Mouse (Mus musculus) kidney, embryonic 16.5 days (tissue): ENCODE data around the gene Etv5. TPM values are rescaled to one million over a fixed set of nuclear protein-coding genes. Genes with fewer than 3 reads are reported as not detected.
"Not testable (repeated sequence)": the region's sequence is repeated elsewhere in the genome, so short reads cannot be mapped to it uniquely, and the experiment has no call there.

Experiments used
- ATAC-seq: fragments of 200-750 bp; cut with Nextera tagmentation; 2 replicates; pipeline ENCODE4 v1.8.0; 2017; ENCODE audit warnings: moderate TSS enrichment; ENCODE audit not compliant: low FRiP score, low TSS enrichment
- H3K27ac ChIP-seq: fragments of 300-500 bp; sonication (generic); 2 replicates; pipeline ENCODE4 v1.5.1; 2014; ENCODE audit warnings: low read length
- H3K27me3 ChIP-seq: fragments of 300-500 bp; sonication (generic); 2 replicates; pipeline ENCODE4 v1.6.1; 2014; ENCODE audit warnings: low read length, control low read depth, mixed read lengths; ENCODE audit not compliant: insufficient read depth
- H3K36me3 ChIP-seq: fragments of 300-500 bp; sonication (generic); 2 replicates; pipeline ENCODE4 v1.6.1; 2014; ENCODE audit warnings: low read length, control low read depth, mixed read lengths; ENCODE audit not compliant: insufficient read depth
- H3K4me1 ChIP-seq: fragments of 300-500 bp; sonication (generic); 2 replicates; pipeline ENCODE4 v1.6.1; 2014; ENCODE audit warnings: low read length, control low read depth, mixed read lengths; ENCODE audit not compliant: insufficient read depth
- H3K4me2 ChIP-seq: fragments of 300-500 bp; sonication (generic); replicated peaks from 2 replicates; pipeline ENCODE4 v1.6.1; 2014; ENCODE audit warnings: low read depth, low read length
- H3K4me3 ChIP-seq: fragments of 300-500 bp; sonication (generic); 2 replicates; pipeline ENCODE4 v1.5.1; 2014; ENCODE audit warnings: mild to moderate bottlenecking, low read length
- H3K9ac ChIP-seq: fragments of 300-500 bp; sonication (generic); replicated peaks from 2 replicates; pipeline ENCODE4 v1.6.1; 2014; ENCODE audit warnings: low read length
- H3K9me3 ChIP-seq: fragments of 300-500 bp; sonication (generic); 2 replicates; pipeline ENCODE4 v1.6.1; 2016; ENCODE audit warnings: low read length, control low read depth
- WGBS: fragments of 180-500 bp; shearing (Covaris S2); extraction: QIAGEN DNeasy Blood & Tissue Kit; methylation state at CpG from one replicate; pipeline ENCODE4 v1.1.7; 2014; 5-methylcytosine and 5-hydroxymethylcytosine counted together
- polyA plus RNA-seq: library from polyadenylated mRNA; unstranded; fragments of >200 nt; fragmentation: Nextera tagmentation; extraction: Ambion mirVana; gene quantifications from 2 replicates; pipeline ENCODE4 v1.2.1, GENCODE M21; 2015

Etv5 gene
- polyA plus RNA-seq, 1 experiment from 2014 or later, result 59.9 TPM

DNA sequence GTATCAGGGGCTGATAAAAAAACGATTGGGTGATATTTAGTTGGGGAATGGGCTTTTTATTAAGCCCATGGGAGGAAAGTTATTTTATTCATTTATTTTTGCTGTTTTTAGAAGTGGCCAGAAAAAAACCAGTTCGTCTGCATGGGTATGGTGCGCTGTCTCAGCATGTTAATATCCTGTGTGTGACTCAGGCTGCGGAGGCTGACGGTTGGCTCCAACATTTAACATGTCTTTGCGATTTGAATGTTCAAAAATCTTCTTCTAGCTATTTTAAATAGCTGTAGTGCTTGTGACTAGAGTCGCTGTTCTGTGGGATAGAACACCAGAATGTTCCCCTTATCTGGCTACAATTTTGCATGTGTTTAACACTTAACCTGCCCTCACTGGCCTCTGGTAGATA lies 73.5 kb downstream of the Etv5 start:
- Histone ChIP-seq H3K4me1 (no peaks in the 10 kb centered on the region), H3K4me3 (no peak overlapping the region), H3K27ac (no peak overlapping the region), H3K27me3 (no peaks in the 10 kb centered on the region), H3K4me2 (no peak overlapping the region), H3K36me3 (no peaks in the 10 kb centered on the region), H3K9ac (no peak overlapping the region), H3K9me3 (no peaks in the 10 kb centered on the region)
- WGBS, result 82% methylated on average over 7 of the region's 7 CpGs
- no peak for ATAC-seq

DNA sequence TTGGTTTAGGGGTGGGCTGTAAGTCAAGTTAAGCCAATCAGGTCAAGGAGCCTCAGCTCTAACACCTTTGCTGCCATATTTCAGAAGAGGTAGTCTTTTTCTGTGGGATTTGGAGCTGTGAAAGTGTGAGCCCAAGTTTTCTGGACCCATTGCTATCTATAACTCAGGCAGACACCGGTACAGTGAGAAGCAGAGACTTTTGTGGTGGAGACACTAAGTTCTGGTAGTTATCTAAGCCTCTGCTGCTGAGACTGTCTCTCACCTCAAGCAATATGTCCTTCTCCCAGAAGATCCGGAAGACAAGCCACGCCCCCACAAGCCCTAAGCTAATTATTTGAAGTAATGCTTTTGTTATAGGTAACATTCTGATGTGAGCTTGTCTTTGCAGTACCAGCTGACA lies 73.9 kb downstream of the Etv5 start:
- no peak for ATAC-seq

DNA sequence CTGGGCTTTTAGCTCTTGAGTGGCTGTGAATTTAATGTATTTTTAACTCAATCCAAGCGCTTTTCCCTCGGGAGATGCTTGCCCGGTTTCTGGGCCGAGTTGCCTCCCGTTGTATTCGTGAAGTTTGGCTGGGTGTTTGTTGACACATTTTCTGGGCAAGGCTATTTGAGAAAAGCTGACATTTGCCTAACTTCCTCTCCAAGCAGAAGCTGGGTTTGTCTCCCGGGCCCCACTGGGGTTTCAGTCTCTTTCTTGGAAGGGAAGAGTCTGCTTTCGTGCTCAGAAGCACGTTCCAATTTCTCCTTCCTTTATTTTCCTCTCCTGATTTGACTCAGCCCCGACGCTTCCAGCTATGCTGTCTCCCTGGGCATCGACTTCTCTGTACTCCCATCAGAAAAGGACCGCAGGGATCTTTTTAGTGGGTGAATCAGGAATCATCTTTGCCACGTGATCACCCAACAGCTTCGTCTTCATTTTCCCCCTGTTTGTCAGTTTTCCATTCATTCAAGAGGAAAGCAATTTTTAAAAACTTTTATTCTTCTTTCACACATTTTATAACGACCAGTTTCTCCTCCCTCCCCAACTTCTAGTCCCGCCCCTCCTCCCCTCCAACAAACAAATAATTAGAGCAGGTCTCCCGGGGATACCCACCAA lies 80.7 kb downstream of the Etv5 start:
- H3K4me2 ChIP-seq, result peak overlapping the region; percentile 45
- H3K4me3 ChIP-seq, result peak overlapping the region; percentile 12; the same call in 1 of the 2 replicates
- H3K9me3 ChIP-seq, result no peaks in the 10 kb centered on the region
- peaks cover 3% of the 10 kb centered on the region; the same call in 1 of the 2 replicates for H3K4me1 ChIP-seq
- H3K27me3 ChIP-seq, result no peaks in the 10 kb centered on the region
- H3K9ac ChIP-seq, result peak overlapping the region; percentile 36; the same call in 1 of the 2 replicates
- no peaks in the 10 kb centered on the region for H3K36me3 ChIP-seq
- 21% methylated on average over 18 of the region's 18 CpGs for WGBS
- ATAC-seq, result no peak
- no peak overlapping the region for H3K27ac ChIP-seq

More for the DNA sequence above, 73.9 kb downstream of the Etv5 start:
- Histone ChIP-seq H3K9ac (no peak overlapping the region), H3K36me3 (no peaks in the 10 kb centered on the region), H3K27me3 (no peaks in the 10 kb centered on the region), H3K4me3 (no peak overlapping the region), H3K27ac (no peak overlapping the region), H3K4me1 (no peaks in the 10 kb centered on the region), H3K9me3 (no peaks in the 10 kb centered on the region), H3K4me2 (no peak overlapping the region)
- 51% methylated on average over 3 of the region's 3 CpGs for WGBS

DNA sequence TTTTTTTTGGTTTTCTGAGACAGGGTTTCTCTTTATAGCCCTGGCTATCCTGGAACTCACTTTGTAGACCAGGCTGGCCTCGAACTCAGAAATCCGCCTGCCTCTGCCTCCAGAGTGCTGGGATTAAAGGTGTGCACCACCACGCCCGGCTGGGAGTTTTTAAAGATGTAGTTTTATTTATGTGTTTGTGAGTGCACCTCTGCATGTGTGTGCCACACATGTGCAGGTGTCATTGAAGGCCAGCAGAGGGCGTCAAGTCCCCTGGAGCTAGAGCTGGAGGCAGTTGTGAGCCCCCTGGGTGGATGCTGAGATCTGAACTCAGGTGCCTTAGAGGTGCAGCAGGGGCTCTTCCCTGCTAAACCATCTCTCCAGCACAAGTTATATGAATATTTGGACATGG lies 85.3 kb downstream of the Etv5 start:
- H3K4me3 ChIP-seq, H3K27me3 ChIP-seq, ATAC-seq, H3K4me1 ChIP-seq, H3K36me3 ChIP-seq, H3K9me3 ChIP-seq, H3K27ac ChIP-seq, H3K4me2 ChIP-seq, H3K9ac ChIP-seq: not testable (repeated sequence)
- WGBS, result 91% methylated on average over 5 of the region's 5 CpGs

DNA sequence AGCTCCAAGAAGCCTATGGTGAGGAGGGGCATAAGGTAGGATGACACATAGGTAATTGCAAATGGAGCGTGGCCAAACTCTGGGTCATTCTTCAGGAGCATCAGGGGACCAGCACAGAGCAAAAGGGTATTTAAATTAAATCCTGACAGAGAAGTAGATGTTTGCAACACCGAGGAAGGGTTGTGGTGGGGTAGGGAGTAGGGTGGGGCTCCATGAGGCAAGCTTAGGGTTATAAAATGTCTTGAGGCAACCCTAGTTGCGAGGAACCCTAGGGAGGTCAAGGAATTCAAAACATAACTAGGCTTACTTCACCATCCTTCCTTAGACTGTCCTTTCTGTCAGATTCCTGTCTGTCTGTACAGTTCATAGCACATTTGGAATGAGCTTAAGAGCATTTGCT lies 85.9 kb downstream of the Etv5 start:
- H3K36me3 ChIP-seq, result no peaks in the 10 kb centered on the region
- H3K4me1 ChIP-seq, result 0 out of 2 replicates have a peak, but pooled peaks cover 3% of the 10 kb centered on the region
- H3K27ac ChIP-seq, result no peak overlapping the region
- H3K9me3 ChIP-seq, result no peaks in the 10 kb centered on the region
- 75% methylated on average over 3 of the region's 3 CpGs for WGBS
- H3K9ac ChIP-seq, result no peak overlapping the region
- no peak for ATAC-seq
- H3K4me3 ChIP-seq, result no peak overlapping the region
- H3K4me2 ChIP-seq, result no peak overlapping the region
- H3K27me3 ChIP-seq, result no peaks in the 10 kb centered on the region

DNA sequence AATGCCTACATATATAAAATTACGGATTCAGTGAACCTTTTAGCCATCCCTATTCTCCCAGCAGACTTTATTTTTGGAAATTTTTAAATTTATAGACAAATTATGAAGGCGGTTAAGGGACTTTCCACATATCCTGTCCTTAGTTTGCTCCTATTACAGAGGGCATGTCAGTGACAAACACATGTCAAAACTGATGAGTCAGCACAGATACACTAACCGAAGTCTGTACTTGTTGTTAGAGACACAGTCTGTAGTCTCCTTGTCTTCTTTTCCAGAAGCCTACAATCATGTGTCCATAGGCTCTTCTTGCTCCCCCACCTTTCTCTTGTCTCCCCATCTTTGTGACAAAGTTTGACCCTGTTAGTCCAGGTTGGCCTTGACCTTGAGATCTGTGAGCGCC lies 88.3 kb downstream of the Etv5 start:
- Histone ChIP-seq H3K9ac (no peak overlapping the region), H3K27me3 (no peaks in the 10 kb centered on the region), H3K4me1 (no peaks in the 10 kb centered on the region), H3K27ac (no peak overlapping the region), H3K36me3 (no peaks in the 10 kb centered on the region), H3K4me3 (no peak overlapping the region), H3K4me2 (no peak overlapping the region), H3K9me3 (no peaks in the 10 kb centered on the region)
- no peak for ATAC-seq
- 94% methylated on average over 4 of the region's 4 CpGs for WGBS

- H3K9ac ChIP-seq, result no peak overlapping the region
- no peak overlapping the region for H3K27ac ChIP-seq
- 79% methylated on average over 5 of the region's 5 CpGs for WGBS
- ATAC-seq, result no peak
- H3K4me3 ChIP-seq, result no peak overlapping the region
- H3K9me3 ChIP-seq, result no peaks in the 10 kb centered on the region
- no peaks in the 10 kb centered on the region for H3K4me1 ChIP-seq
- no peaks in the 10 kb centered on the region for H3K27me3 ChIP-seq
- H3K36me3 ChIP-seq, result no peaks in the 10 kb centered on the region
- no peak overlapping the region for H3K4me2 ChIP-seq
Measured at GRCm38 (mm10) chr16:22349798-22350197, 89.7 kb downstream of the Etv5 start.

GRCm38 (mm10) chr16:22348478-22349270 lies 90.8 kb downstream of the Etv5 start:
- H3K4me1 ChIP-seq, result no peaks in the 10 kb centered on the region
- no peaks in the 10 kb centered on the region for H3K9me3 ChIP-seq
- H3K27me3 ChIP-seq, result no peaks in the 10 kb centered on the region
- H3K9ac ChIP-seq, result peak overlapping the region; percentile 47
- peak; percentile 39; the same call in 1 of the 2 replicates for ATAC-seq
- 31% methylated on average over 15 of the region's 16 CpGs for WGBS
- H3K27ac ChIP-seq, result no peak overlapping the region
- H3K36me3 ChIP-seq, result no peaks in the 10 kb centered on the region
- no peak overlapping the region for H3K4me3 ChIP-seq
- peak overlapping the region; percentile 25 for H3K4me2 ChIP-seq

- WGBS, result 71% methylated on average over 4 of the region's 4 CpGs
- Histone ChIP-seq H3K36me3 (no peaks in the 10 kb centered on the region), H3K4me3 (no peak overlapping the region), H3K9me3 (no peaks in the 10 kb centered on the region), H3K4me1 (no peaks in the 10 kb centered on the region), H3K9ac (no peak overlapping the region), H3K27me3 (no peaks in the 10 kb centered on the region), H3K27ac (no peak overlapping the region), H3K4me2 (no peak overlapping the region)
- ATAC-seq, result no peak
Measured at GRCm38 (mm10) chr16:22348014-22348413, 91.5 kb downstream of the Etv5 start.

- Histone ChIP-seq H3K4me3 (no peak overlapping the region), H3K27me3 (no peaks in the 10 kb centered on the region), H3K27ac (no peak overlapping the region), H3K9ac (no peak overlapping the region), H3K36me3 (no peaks in the 10 kb centered on the region), H3K4me1 (no peaks in the 10 kb centered on the region), H3K4me2 (no peak overlapping the region), H3K9me3 (no peaks in the 10 kb centered on the region)
- ATAC-seq, result no peak
- 67% methylated on average over 4 of the region's 4 CpGs for WGBS
Measured at GRCm38 (mm10) chr16:22341236-22341671, 98.3 kb downstream of the Etv5 start.
